Mouse (Mus musculus): ENCODE data around the gene Carmil1. TPM values are rescaled to one million over a fixed set of nuclear protein-coding genes. Genes with fewer than 3 reads are reported as not detected.

The Carmil1 gene
- polyA plus RNA-seq, 1 experiment: 4.5 TPM

- Histone ChIP-seq H3K4me1 (peaks cover 17% of the 10 kb centered on the region), H3K36me3 (replicated peaks; ENCODE audit: low read length) (no peaks in the 10 kb centered on the region), H3K27me3 (replicated peaks) (no peaks in the 10 kb centered on the region), H3K4me3 (replicated peaks) (no peak overlapping the region), H3K9me3 (no peaks in the 10 kb centered on the region)
- TF ChIP-seq GATA1 (IDR thresholded peaks at IDR 0.05; ENCODE audit: borderline replicate concordance, low read length) (no peak), FLI1 (IDR thresholded peaks at IDR 0.05; ENCODE audit: low read length) (no peak)
Observed at GRCm38 (mm10) chr13:24101157-24102130, 179.2 kb downstream of the Carmil1 start.

GRCm38 (mm10) chr13:24100516-24101094, 180.0 kb downstream of the Carmil1 start:
- Histone ChIP-seq H3K4me1 (peaks cover 23% of the 10 kb centered on the region), H3K36me3 (replicated peaks; ENCODE audit: low read length) (no peaks in the 10 kb centered on the region), H3K9me3 (no peaks in the 10 kb centered on the region), H3K27me3 (replicated peaks) (no peaks in the 10 kb centered on the region), H3K4me3 (replicated peaks) (no peak overlapping the region)
- TF ChIP-seq GATA1 (IDR thresholded peaks at IDR 0.05; ENCODE audit: borderline replicate concordance, low read length) (no peak), FLI1 (IDR thresholded peaks at IDR 0.05; ENCODE audit: low read length) (no peak)

- H3K4me1 ChIP-seq: peaks cover 30% of the 10 kb centered on the region
- no peaks in the 10 kb centered on the region for H3K27me3 ChIP-seq (replicated peaks)
- no peak overlapping the region for H3K4me3 ChIP-seq (replicated peaks)
- peaks cover 2% of the 10 kb centered on the region for H3K36me3 ChIP-seq (replicated peaks; ENCODE audit: low read length)
- TF ChIP-seq FLI1 (IDR thresholded peaks at IDR 0.05; ENCODE audit: low read length) (no peak), GATA1 (IDR thresholded peaks at IDR 0.05; ENCODE audit: borderline replicate concordance, low read length) (no peak)
- no peaks in the 10 kb centered on the region for H3K9me3 ChIP-seq
Observed at GRCm38 (mm10) chr13:24096573-24096972, 184.0 kb downstream of the Carmil1 start.

DNA sequence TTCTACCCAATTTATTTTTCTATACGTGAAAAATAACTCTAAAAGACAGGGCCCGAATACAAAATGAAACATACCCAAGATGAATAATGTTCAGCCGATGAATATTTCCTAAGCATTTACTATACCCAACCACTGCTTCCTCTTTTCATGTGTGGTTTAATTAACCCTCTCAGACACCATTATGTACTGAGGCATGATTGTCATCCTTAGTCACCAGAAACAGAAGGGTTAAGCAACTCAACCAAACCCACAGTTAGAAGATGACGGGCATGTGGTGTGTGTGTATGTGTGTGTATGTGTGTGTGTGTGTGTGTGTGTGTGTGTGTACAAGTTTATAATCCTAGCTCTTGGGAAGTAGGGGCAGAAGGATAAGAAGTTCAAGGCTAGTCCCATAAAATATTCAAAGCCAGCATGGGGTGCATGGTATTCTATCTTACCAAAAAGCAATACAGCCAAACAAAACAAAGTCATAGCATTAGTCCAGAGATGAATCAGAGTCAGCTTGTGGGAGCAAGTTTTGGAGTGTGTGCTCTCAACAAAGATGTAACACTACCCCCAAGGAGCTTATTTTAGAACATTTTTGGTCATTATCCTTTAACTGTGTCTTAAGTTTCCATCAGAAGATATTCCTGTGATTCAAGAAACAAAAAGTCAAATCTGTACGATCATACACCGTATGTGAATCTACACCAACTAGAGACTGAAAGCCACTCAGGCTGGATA, 185.6 kb downstream of the Carmil1 start:
- no peak for TF ChIP-seq FLI1 (IDR thresholded peaks at IDR 0.05; ENCODE audit: low read length)
- TF ChIP-seq GATA1 (IDR thresholded peaks at IDR 0.05; ENCODE audit: borderline replicate concordance, low read length): no peak
- no peaks in the 10 kb centered on the region for H3K9me3 ChIP-seq
- peaks cover 30% of the 10 kb centered on the region for H3K4me1 ChIP-seq
- no peaks in the 10 kb centered on the region for H3K27me3 ChIP-seq (replicated peaks)
- H3K4me3 ChIP-seq (replicated peaks): no peak overlapping the region
- H3K36me3 ChIP-seq (replicated peaks; ENCODE audit: low read length): peaks cover 2% of the 10 kb centered on the region

DNA sequence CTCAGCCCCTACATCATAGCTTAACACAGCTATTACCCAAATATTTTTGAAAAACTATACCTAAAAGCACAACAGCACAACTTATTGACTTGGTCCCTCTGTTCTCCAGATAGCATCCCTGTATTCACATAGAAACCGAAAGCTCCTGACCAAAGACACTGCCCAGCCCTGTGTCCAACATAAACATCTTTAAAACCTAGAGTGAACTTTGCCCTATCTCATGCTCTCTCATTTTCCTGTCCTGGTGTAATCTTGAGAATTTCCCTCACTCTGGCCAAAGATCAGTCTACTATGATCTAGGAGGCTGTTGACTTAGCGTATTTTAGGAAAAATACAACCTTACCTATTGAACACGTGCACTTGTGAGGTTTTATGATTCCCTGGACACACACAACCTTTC, 187.5 kb downstream of the Carmil1 start:
- Histone ChIP-seq H3K36me3 (replicated peaks; ENCODE audit: low read length) (peaks cover 2% of the 10 kb centered on the region), H3K27me3 (replicated peaks) (no peaks in the 10 kb centered on the region), H3K4me3 (replicated peaks) (no peak overlapping the region), H3K4me1 (peaks cover 30% of the 10 kb centered on the region), H3K9me3 (no peaks in the 10 kb centered on the region)
- TF ChIP-seq FLI1 (IDR thresholded peaks at IDR 0.05; ENCODE audit: low read length): no peak
- no peak for TF ChIP-seq GATA1 (IDR thresholded peaks at IDR 0.05; ENCODE audit: borderline replicate concordance, low read length)

GRCm38 (mm10) chr13:24092073-24092472, 188.5 kb downstream of the Carmil1 start:
- TF ChIP-seq FLI1 (IDR thresholded peaks at IDR 0.05; ENCODE audit: low read length) (no peak), GATA1 (IDR thresholded peaks at IDR 0.05; ENCODE audit: borderline replicate concordance, low read length) (no peak)
- peaks cover 4% of the 10 kb centered on the region; the same call in 1 of the 2 replicates for H3K9me3 ChIP-seq
- H3K27me3 ChIP-seq (replicated peaks): no peaks in the 10 kb centered on the region
- H3K4me1 ChIP-seq: peaks cover 30% of the 10 kb centered on the region
- peaks cover 9% of the 10 kb centered on the region for H3K36me3 ChIP-seq (replicated peaks; ENCODE audit: low read length)
- H3K4me3 ChIP-seq (replicated peaks): no peak overlapping the region

DNA sequence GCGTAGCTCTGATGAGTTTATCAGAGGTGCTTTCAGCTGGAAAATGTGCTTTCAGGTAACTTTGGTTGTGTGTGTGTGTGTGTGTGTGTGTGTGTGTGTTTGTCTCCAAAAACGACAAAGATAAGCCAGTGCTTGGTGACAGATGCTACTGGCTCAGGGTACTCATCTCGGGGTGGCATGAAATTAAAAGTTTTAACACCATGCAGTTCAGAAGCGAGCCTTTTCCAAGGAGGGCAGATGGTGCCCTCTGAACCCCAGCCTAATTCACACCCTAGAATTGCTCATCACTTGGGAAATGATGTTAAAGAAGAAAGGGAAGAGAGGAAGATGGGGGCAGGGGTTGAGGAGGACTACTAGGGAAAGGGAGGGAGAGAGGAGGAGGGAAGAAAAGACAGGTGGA, 198.4 kb downstream of the Carmil1 start:
- Histone ChIP-seq H3K27me3 (replicated peaks) (peaks cover 7% of the 10 kb centered on the region), H3K4me1 (peaks cover 9% of the 10 kb centered on the region), H3K36me3 (replicated peaks; ENCODE audit: low read length) (peaks cover 2% of the 10 kb centered on the region), H3K9me3 (peaks cover under 1% of the 10 kb centered on the region; the same call in 1 of the 2 replicates), H3K4me3 (replicated peaks) (no peak overlapping the region)
- TF ChIP-seq GATA1 (IDR thresholded peaks at IDR 0.05; ENCODE audit: borderline replicate concordance, low read length) (no peak), FLI1 (IDR thresholded peaks at IDR 0.05; ENCODE audit: low read length) (no peak)

GRCm38 (mm10) chr13:24081698-24082097, 198.9 kb downstream of the Carmil1 start:
- Histone ChIP-seq H3K27me3 (replicated peaks) (peaks cover 7% of the 10 kb centered on the region), H3K9me3 (no peaks in the 10 kb centered on the region), H3K4me3 (replicated peaks) (no peak overlapping the region), H3K4me1 (peaks cover 9% of the 10 kb centered on the region), H3K36me3 (replicated peaks; ENCODE audit: low read length) (no peaks in the 10 kb centered on the region)
- no peak for TF ChIP-seq FLI1 (IDR thresholded peaks at IDR 0.05; ENCODE audit: low read length)
- TF ChIP-seq GATA1 (IDR thresholded peaks at IDR 0.05; ENCODE audit: borderline replicate concordance, low read length): no peak

- Histone ChIP-seq H3K4me3 (replicated peaks) (no peak overlapping the region), H3K27me3 (replicated peaks) (peaks cover 8% of the 10 kb centered on the region), H3K36me3 (replicated peaks; ENCODE audit: low read length) (no peaks in the 10 kb centered on the region), H3K4me1 (no peaks in the 10 kb centered on the region), H3K9me3 (no peaks in the 10 kb centered on the region)
- TF ChIP-seq GATA1 (IDR thresholded peaks at IDR 0.05; ENCODE audit: borderline replicate concordance, low read length): no peak
- TF ChIP-seq FLI1 (IDR thresholded peaks at IDR 0.05; ENCODE audit: low read length): no peak
Observed at GRCm38 (mm10) chr13:24072588-24072987, 208.0 kb downstream of the Carmil1 start.
